Mouse (Mus musculus): ENCODE measurements around the gene Arel1. TPM values are rescaled to one million over a fixed set of nuclear protein-coding genes. Genes with fewer than 3 reads are reported as not detected.

The Arel1 gene
- polyA plus RNA-seq, 2 experiments from 2014 or later, result 24.9 to 31.0 TPM

DNA sequence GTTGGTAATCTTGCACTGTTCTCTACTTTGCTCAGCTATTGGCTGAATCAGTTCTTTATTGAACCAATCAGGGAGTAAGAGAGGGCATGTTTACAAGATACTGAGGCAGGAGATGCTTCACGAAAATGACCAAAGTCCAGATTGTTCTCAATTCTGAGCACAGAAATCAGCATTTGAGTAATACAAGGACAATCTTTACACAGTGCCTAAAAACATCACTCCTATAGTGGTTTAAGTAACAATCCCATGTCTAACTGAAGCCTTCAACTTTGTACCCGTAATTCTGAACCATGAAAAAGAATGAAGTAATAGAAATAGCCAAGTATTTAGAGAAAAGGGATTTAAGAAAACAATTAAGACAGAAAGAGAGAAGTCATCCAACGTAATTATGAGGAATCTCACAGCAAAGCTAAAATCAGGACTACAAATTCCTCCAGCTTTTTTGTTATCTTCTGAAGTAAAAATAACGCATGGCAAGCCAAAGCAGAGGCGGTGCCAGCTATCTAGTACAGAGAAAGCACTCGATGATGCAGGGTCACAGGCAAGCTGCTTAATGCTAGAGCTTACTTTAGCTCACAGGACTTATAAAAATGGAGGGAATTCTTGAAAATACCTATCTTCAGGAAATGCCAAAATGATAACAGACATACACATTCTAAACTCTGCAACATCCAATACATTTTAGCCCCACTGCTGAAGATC, 22.0 kb downstream of the Arel1 start:
- ATAC-seq, result no peak

DNA sequence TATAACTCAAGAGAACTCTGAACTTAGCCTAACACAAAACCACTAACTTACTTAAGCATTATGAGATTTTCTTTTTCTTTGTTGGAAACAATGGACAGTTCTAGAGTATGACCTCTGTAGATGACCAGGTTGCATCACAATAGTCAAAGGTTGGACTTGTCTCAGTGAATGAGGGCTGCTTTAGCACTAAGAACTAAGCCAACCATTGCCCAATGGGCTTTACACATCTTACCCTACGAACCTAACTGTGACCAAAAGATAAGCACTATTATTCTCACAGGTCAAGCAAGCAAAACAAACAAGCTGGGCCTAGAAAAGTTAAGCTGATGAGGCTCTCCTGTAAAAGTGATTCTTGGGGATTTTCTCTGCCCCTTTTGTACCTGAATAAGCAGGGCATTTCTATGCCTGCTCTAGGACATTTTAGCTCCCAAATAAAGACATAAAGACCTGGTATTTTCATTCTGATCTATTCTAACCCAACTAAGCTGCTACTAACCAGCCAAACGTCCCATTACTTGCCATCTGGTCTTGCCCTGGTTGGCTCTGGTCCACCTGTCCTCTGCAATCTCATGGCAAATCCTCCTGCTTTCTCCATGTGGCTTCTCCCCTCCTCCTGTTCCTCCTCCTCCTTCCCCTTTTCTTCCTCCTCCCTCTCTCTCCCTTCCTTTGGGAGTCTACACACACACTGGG, 22.7 kb downstream of the Arel1 start:
- ATAC-seq, result no peak

DNA sequence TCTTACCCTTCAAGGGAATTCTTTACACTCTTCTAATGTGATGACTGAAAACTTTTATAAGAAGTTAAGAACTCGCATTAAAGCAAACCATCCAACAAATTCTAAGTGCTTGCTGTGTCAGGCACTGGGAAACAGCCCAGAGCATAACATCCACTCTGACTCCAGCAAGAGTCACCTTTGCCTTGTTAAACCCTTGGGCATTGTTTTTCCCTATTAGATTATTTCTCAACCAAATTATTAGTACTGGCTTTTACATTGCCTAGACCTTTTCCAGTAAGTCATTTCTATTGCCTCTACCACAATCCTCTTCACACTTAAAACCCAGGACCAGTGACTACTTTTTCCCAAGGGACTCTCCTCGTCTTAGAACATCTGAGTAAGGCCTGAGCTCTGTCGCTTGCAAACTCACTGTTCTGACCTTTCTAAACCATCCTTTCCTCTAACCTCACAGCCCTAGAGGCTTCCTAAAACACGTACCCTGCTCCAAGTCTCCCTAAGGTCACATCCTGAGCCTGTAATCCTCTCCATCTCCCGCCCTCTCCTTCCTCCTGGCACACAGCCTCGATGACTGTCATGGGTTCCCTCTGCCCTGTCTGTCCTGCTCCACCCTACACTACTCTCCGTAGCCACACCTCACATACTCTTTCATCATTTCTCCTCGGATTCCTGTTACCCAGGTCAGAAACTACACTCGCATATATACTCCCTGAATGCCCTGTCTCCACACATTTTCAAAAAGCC, 25.7 kb downstream of the Arel1 start:
- ATAC-seq, result no peak

DNA sequence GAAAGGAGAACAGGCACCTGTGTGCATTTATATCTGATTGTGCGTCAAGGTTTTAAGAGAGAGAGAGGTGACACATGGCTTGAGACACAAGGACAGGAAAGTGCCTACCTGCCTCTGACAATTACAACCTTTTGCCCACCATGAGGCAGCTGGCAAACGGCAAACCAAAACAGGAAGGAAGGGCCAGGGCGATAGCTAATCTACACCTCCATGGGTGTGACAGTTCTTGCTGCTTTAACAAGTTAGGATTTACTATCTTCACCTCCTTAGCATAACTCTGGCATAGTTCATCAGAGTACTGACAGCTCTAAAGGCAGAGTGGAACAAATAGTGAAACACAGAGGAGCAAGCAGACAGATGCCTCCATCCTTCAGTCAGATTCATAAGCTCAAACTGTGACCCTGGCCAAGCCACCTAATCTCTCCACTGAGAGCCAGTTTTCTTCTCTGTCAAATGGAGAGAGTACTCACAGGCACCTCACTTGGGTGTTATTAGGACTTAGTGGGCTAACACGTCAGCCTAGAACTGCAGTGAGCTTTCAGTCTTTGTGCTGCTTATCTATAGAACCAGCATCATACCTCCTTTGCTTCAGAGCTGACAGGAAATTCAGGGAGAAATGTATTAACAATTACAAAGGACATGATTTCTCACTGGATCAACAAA, 26.4 kb downstream of the Arel1 start:
- ATAC-seq, result no peak

DNA sequence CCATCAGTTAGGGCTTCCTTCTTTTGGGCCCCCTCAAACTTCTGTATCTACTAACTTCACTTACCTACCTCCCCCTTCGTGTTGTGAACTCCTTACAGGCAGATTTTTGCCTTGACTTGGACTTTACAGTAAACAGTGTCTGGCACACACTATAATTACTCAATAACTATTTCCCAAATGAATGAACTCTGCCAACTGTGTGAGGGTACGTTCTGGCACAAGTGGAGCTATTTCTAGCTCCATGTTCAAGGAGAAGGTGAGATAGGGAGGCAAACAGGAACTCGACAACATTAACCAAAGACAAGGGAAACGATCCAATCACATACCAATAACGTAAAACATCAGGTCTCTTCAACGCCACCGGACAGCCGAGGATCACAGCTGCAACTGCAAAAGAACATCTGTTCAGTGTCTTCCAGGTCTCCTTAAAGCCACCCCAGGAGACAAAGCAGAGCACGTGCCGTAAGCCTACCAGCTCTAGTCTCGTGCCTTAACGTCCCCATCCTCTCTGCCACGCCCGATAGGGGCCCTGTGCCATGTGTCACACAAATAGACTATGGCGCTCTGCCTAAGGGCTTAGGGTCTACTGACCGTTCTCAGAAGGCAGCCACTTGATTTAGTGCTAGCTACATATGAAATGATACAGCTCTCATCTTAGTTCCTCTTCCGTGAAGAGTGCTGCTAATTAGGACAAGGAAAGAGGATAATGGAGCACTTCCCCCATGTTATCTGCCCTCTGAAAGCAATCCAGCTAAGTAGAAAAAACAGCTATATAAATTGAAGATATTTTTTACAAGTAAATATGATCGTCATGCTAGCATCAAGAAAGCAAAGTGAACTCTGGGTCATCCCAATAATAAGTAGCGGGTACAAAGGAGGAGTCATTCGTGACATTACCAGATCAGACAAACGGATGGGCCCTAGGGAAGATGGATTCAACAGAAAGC, 27.4 kb downstream of the Arel1 start:
- ATAC-seq, result no peak

DNA sequence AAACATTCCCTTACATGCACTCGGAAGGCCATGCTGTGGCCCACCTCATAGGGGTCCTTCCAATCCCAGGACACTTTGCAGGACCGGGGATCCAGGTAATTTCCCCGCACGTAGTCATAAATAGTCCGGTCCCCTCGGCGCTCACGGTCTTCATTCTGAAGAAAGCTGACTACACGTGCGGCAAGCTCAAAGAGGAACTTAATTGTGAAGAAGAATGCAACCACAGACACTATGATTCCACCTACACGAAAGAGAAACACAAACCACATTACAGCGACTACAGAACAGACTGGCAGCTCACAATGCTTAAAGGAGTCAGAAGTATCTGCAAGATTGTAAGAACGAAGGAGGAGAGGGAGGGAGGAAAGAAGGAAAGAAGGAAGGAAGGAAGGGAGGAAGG, 29.0 kb downstream of the Arel1 start:
- ATAC-seq, result no peak

DNA sequence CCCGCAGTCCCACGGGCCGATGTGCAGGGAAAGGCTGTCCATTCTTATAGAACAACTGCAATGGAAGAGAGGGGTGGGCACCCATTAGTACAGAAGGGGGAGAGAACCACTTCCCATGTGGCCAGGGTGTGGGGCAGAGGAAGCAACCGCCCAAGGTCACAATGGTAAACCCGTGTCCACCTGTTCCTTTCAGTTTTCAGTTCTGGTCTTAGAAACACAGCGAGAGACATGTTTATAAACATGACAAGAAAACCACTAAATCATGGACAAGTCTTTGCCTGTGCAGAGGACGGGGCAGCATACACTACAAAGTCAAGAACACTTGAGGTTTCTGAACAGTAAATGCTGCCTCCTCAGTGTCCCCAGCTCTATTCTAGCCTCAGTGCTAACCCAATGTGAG, 30.4 kb downstream of the Arel1 start:
- no peak for ATAC-seq

DNA sequence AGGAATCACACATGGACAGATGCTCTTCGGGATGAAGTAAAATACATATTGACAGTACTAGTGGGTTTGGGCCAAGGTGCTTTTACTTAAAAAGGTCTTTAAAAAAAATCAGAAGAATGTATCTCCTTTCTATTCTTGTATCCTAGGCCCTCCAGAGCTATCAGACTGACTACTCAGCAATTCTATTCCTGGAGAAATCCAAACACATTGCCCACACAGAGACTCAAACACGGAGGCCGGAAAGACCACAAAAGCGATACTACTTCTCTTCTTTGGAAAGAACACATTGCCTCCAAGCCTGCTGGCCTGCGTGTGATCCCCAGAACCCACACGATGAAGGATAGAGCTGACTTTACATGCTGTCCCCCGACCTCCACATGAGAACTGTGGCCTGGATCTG, 31.6 kb downstream of the Arel1 start:
- no peak for ATAC-seq

DNA sequence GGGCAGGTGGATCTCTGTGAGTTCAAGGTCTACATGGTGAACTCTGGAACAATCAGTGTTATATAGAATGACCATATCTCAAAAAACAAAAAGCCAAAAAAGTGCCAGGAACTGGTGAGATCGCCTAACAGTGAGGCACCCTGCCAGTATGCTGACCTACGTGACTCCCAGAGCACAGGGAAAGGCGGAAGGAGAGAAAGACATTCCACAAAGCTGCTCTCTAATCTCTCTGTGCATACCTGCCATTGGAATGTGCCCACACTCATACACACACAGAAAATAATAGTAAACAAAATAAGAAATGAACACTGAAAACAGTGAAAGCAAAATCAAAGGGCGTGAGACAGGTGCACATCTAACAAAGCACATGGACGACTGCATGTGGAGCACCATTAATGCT, 35.4 kb downstream of the Arel1 start:
- ATAC-seq, result no peak

DNA sequence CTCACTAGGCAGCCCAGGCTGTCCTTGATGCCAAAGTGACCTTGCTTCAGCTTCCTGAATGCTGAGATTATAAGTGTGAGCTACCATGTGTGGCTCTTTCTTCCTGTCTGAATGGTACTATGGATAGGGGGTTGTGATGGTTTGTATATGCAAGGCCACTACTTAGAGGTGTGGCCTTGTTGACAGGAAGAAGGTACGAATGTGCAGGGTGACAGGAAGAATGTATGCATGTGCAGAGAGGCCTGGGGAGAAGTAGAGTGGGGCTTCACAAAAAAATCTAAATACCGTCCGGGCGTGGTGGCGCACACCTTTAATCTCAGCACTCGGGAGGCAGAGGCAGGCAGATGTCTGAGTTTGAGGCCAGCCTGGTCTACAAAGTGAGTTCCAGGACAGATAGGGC, 38.5 kb downstream of the Arel1 start:
- no peak for ATAC-seq

DNA sequence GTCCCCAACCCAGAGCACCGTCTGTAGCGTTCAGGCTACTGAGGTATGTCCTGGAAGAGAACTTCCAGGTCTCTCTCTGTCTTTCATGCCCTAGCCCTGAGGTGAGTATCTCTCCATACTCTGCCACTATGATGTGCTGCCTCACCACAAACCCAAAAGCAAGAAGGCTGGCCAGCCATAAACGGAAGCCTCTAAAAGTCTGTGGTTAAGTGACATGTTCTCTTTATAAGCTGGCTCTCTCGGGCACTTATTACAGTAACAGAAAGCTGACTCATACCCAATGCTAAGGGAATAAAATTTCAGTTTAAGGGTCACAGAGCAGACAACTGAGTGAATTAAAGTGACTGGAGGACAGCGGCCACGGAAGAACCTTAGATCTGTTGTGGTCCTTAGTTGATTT, 44.2 kb downstream of the Arel1 start:
- no peak for ATAC-seq

DNA sequence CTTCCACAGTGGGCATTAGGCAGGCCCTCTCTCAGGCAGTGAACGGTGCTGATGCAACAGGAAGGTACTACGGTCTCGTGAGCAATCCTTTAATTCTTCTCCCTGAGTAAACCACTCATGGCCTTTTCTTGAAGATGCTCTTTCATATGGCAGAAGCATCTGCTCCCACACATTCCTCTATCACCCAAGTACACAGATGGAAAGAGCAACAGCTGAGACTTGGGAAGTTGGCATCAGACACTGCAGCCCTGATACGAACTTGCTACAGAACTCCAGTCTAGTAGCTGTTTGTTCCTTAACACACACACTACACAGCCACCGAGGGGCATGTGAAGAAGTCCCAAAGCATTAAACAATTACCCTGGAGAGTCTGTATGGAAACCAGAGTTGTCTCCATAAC, 46.4 kb downstream of the Arel1 start:
- no peak for ATAC-seq

DNA sequence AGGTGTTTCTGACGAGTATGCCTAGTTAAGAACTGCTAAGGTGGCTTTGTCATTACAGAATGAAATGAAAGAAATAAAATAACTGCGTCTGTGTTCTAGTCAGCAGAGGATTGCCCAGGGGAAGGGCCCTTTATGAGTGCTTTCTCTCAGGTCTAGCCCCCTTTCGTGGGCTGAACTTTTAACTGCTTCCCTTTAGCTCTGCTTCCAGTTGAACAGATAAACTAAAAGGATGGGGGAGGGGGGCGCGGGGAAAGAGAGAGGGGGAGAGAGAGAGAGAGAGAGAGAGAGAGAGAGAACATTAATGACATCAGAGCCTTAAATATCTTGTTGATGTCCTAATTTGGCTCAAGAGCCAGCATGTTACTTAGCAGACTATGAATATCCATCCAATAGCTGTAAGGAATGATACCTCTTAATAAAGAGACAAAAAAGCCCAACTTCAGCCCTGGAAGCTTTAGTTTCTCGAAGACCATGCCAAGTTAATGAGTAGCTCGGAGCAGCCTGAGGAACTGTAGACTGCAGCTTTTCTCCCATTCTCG, 48.8 kb downstream of the Arel1 start:
- ATAC-seq, result no peak

DNA sequence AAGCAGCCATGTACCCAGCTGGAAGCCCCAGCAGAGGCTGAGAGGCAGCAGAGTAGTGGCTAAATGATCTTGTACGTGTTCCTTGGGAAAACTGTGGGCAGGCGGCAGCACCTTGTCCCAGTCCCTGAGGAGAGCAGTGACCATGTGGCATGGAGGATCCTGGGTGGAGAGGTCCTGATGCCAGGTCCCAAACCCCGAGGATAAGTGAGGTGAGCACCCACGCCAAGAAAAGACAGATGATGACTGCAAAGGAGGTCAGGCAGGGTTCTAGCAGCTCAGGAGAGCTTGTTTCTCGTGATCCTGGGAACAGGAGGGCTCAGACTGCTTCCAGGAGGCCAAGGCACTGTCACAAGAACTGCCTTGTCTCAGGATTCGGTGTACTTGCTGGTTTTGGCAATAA, 51.9 kb downstream of the Arel1 start:
- no peak for ATAC-seq

DNA sequence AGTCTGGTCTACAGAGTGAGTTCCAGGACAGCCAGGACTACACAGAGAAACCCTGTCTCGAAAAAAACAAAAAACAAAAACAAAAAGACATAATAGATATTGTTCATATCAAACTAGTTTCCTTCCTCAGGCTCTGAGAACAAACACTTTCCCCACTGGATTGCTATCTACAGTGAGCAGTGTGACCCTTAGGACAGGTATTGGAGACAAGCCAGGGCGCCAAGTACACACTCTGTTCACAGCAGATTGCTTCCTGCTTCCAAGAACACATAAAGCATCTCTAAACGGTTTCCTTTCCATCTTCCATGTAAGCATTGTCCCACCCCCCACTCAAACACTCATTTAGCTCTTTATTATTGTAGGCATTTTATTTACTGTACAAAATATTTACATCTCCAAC, 52.9 kb downstream of the Arel1 start:
- no peak for ATAC-seq

DNA sequence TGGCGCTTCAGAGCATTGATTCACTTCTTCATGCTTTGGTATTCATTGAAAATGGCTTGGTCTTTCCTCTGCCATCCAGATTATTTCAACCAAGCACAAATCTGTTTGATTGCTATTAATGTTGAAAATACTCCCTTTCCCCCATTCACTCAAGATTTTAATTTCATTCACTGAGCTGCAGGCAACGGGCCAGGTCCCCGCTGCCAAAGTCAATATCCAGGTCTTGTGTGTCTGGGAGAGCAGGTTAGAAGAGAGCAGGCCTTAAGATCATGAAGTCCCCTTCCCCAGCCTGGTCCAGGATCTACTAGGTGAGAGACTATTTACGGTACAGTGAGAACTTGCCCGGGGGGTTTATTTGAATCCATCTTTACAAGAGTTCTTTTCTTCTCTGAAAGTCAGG, 55.7 kb downstream of the Arel1 start:
- no peak for ATAC-seq

DNA sequence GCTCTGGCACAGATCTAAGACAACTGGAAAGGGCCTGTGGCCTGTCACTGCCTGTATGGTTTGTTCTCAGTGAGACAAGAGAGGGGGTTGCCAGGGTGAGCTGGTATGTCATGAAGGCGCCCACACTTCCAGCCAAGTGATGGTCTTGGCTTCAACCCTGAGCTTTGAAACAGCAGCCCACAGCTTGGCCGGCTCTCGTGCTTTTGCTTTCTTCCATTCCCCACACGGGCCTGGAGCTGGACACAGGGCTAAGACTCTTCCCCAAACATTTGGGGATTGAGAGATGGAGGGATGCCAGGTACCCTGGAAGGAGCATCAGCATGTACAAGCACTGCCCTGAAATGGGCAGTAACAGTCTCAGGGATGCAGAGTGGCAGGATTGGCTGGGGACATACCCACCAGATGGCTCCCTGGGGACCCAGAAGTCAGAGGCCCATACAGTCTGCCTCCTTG, 58.0 kb downstream of the Arel1 start:
- ATAC-seq, result no peak

DNA sequence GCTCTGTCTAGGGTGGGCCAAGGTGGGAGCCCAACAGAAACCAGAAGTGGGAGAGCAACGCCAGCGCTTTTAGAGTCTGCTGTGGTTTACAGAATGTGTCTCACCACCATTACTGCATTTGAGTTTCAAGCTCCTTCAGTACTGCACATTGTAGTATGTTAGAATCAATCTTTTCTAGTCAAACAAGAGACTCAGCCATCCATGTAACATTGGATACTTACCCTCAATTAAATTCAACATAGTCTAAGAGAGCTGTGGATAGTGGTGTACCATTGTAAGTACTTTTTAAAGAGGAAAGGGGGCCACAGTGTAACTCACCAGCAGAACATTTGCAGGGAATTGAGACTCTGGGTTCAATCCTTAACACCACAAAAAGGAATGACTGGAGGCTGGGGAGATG, 59.1 kb downstream of the Arel1 start:
- no peak for ATAC-seq

DNA sequence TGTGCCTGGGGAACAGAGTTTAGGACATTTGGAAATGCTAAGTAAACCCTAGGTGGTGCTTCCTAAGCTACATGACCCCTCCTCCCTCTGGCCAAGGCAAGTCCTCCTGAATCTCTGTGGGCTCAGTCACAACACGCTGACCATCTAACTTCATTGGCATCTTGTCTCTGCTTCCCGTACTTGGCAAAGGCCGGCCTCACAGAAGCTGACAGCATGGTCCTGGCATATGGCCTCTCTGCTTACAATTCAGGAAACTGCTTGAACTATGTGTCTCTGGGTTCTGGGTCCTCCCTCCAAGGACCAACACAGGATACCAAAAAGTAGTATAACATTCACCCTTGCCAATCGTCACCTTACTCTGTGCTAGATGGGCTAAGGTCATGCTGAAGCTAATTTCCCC, 60.6 kb downstream of the Arel1 start:
- ATAC-seq, result no peak

DNA sequence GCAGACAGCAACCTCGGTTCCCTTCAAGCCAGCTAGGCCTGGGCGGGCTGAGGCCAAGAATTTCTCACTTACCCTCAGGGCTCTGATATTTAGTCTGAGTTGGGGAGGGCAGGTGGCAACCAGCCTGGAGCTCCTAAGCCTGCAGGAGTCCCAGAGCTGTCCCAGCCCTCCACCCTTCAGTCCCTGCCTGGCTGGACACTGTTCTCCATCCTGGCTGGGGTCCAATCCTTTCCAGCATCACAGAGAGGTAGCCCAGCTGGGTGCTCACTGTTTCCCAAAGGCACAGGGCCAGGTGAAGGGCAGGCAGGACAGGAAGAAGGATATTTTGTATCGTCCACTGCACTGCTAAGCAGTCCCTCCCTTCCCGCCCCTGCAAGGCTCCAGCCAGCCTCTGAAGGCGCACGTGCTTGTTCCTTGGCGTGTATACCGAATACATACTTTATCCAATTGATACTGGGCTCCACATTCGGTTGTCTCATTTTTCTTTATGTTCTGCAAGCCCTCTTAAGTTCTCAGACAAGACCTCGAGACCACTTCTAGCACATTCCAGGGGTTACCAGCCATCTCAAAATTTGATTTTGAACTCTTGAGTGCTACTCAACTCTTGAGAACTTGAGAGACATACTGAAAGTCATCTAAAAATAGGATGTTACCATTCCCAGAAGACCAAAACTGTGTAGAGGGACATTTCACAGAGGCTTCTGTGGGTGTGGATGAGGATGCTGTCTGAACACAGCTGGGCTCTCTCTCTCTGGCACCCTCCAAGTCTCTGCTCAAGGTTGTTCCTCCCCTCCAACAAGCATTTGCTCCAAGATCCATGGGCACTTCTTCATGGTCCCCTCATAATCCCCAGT, 62.8 kb downstream of the Arel1 start:
- ATAC-seq, result no peak

Data from activated CD4-positive, CD25-positive, alpha-beta regulatory T cell, adult 4 months (primary cell).